Mouse (Mus musculus): ENCODE data around the gene Slc16a3. TPM values are rescaled to one million over a fixed set of nuclear protein-coding genes. Genes with fewer than 3 reads are reported as not detected.

Slc16a3 gene
- 1 to 10 TPM; 2.9 to 4.0 (median 3.4) TPM for polyA plus RNA-seq (2017; shearing (Covaris generic))

DNA sequence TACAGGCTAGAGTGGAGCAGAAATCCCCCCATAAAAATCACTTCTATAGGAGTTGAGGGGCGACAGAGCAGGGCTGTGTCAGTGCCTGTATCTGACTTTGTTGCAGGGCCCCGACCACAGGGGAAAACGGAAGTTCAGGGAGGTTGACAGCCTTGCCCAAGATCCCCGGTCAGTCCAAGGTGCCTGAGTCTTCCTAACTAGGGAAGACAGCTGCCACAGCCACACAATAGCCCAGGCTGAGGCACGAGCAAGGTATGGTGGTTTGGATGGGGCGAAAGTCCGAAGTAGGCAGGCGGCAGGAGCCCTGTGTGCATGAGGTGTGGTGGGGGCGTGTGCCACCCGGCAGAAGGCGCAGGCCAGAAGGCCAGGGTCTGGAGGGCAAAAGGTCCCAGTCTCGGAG, at the start of gene Slc16a3:
Slc16a3 (plus strand) TSS at position 153 of the 400 bp plus-strand sequence.
- ATAC-seq = no peak

DNA sequence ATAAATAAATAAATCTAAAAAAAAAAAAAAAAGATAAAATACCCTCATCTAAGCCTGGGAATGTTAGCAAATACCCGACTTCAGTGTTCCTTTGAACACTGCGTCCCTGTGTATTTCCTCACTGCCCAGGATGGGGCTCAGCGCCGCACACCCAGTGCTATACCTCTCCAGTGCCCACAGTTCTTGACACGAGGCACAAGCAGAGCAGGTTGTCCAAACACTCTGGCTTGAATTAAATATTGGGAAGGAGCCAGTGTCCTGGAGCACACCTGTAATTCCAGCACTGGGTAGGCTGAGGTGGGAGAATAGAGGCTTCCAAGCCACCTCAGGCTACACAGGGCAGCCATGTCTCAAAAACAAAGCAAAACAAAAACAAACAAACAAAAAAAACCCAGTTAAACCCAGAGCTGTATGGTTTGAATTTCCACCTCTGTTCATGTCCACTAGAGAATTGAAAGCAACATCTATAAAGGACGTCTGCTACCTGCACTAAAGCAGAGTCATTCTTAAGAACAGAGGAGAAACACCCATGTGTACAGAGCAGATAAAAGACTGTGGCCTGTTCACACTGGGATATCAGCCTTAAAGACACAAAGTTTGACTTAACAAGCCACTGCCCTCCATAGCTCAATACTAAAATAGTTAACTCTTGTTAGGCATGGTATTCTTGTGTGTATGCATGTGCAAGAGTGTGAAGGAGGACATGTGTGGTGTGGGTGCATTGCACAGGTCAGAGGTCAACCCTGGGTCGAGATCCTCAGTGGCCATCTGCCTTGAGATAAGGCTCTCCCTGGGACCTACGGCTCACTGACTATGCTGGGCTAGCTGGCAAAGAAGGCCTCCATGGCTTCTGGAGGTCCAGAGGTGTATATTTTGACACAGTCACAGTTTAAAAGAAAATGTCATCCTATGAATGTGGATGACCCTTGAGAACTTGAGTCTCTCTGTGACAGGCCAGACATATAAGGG, 47.7 kb upstream of the Slc16a3 start:
- no peak for ATAC-seq

DNA sequence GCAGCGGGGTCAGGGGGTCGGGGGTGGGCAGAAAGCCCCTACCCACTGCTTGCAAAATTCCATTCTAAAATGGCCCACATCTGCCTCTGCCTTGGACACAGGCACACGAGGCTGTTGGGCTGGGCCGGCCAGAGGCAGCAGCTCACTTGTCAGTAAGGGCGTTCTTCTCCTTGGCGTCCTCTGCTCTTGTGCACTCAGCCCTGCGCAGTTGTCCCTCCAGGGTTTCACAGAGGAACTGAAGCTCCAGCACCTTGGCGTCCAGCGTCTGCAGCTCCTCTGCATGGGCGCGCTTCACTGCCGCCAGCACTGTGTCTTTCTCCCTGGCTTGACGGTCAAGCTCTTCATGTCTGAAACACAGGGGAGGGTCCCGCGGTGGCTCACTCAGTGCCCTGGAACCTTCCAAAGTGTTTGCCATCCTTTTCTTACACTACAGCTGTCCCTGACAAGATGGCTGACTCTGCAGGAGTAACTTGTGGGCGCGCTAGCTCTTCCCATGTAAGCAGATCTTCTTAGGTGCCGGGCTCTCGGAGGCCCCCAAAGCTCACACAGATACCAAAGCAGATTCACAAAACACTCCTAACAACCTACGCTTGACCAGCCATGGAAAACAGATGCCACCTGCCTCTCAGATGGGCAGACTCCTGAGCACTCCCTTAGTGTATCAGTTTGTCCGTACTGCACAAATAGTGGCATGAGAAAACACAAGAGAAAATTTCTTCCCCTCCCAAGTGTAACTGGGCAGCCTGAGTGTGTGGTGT, 46.4 kb upstream of the Slc16a3 start:
- ATAC-seq = no peak

DNA sequence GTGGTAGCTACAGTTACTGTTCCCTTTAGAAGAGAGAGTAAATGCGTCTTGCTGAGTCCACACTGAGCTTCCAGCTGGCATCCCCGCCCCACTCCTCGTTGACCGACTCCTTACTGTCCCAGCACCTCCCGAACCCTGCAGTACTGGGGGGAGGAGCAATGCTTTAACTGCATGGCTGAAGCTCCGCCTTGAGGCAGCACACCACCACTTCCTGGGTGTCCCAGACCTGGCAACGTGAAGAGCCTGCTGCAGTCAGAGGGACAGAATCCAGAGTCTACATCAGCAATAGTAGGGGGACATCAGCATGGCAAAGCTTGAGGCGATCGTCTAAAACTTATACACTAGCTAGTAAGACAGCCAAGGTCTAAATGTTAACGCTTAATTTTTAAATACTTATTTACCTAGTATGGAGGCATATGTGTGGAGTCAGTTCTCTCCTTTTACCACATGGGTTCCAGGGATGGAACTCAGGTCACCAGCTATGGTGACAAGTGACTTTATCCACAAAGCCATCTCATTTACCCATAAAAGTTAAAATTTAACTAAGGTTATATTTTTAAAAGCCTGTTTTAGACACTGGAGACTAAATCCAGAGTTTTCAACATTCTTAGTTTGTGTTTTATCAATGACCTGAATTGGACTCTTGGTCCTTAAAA, 45.7 kb upstream of the Slc16a3 start:
- ATAC-seq = no peak

DNA sequence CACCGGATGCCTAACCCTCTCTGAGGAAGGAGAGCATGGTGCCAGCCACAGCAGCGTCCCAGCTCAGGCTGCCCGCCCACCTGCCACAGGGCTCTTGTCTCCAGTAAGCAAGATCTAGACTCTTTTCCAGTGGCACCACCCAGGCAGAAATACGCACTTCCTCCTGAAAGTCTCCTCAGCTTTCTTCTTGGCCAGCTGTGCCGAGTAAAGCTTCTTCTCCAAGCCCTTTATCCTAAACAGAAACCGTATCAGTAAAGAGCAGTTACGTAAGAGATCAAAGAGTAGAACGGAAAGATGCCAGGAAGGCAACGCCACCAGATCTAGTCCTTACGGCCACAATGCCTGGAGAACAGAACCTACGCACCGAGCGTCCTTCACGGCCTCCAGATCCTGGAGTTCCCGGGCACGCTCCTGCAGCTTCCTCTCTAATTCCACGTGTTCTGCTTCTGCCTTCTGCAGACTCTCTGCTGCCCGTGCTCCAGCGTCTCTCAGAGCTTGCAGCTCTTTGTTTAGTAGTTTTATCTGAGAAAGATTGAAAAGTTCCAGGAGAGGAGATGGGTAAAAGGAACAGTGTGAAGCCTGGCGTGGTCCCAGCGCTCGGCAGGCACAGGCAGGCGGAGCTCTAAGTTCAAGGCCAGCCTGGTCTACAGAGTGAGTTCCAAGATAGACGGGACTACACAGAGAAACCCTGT, 45.0 kb upstream of the Slc16a3 start:
- no peak for ATAC-seq

DNA sequence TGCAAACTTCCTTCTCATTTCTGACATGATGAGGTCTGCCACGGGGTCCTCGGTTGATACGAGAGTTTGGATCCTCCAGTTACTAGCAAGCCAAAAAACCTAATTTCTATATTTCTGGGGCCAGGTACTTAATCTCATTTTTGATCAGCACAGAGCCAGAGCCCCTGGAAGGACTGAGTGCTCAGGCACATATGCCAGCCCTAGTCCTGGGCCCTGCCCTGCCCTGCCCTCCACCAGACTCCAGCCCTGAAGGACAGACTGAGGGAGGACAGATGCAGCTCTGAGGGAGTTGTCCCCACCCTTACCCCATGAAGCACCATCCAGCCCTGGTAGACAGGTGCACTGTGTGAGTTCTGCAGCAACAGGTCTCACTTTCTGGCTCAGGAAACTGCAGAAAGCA, 43.7 kb upstream of the Slc16a3 start:
- ATAC-seq = no peak

DNA sequence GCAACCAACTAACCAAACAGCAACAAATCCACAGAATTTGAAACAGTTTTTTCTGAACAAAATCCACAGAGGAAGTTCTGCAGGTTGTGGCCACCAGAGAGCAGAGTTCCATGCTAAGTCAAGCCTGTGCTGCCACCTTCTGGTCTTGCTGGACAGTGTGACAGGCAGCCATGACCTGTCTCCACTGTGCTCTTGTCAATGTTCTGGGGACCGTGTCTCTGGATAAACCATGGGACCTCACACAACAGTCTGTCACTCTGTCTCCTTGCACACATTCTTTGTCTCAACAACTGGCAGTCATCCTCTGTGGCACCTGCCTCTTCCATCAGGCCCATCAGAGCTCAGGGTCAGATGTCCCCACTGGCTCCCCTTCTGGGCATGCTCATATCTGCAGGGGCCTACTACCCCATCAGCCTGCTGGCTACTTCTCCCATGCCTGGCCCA, 42.8 kb upstream of the Slc16a3 start:
- peak; percentile 82 for ATAC-seq

DNA sequence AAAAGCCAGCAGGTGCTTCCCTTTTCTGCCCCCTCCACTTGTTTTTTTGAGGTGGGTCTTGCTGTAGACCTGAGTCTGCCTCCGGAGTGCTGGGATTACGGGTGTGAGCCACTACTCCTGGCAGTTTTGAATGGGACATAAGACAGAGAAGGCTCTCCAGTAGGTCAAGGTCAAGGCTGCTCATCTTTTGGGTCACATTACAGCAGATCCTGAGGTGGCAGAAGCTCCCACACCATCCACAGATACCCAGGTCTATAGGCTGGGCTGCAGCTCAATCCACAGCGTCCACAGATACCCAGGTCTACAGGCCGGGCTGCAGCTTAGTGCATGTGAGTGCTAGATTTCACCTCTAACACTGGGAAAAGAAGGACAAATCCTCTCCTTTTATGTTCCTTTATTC, 34.5 kb upstream of the Slc16a3 start:
- ATAC-seq = no peak

DNA sequence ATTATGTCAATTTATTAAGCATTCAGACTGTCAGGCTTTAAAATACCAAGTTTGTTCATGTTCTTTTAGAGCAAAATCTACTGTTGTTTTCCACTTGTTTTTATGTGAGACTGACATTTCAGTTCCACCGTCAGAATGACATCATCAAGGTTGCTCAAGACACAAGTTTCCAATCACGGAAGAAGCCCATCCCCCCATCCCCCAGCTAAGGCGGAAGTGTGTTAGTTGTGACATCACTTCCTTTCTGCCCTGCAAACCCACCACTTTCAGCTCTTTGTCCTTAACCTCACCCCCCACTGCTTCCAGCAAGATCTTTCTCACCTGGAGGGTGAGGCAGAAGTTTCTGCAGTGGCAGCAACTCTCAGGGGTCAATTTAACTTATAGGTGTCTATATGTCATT, 31.8 kb upstream of the Slc16a3 start:
- peak; percentile 93 for ATAC-seq

DNA sequence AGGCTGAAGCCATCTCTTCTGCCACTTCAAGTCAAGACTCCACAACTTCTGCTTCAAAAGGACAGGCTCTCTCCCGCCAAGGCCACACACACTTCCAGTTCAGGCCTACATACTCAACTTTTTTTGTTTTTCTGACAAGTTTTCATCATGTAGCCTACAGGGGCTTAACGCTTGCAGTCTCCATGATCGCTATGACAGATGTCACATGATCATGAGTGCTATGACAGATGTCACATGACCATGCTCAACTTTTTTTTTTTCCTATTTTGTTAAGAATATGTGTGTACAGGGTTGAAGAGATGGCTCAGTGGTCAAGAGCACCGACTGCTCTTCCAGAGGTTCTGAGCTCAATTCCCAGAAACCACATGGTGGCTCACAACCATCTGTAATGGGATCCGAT, 30.5 kb upstream of the Slc16a3 start:
- ATAC-seq = no peak

DNA sequence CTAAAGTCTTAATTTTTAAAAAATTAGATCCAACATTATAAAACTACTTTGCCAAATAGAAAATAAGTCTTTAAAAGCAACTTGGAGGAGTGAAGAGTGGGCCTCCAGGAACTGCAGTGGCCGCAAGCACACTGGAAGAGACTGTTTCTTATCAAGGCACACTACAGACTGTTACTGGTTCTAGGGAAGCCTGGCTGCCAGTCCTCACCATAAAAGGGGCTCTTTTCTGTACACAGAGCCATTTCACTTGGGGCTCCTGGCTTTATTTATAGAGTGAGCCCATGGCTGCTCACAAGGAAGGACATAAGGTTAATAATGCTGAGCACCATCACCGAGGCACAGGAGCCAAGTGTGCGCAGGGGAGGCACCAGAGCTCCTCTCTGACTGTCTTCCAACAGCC, 25.8 kb upstream of the Slc16a3 start:
- ATAC-seq = no peak

DNA sequence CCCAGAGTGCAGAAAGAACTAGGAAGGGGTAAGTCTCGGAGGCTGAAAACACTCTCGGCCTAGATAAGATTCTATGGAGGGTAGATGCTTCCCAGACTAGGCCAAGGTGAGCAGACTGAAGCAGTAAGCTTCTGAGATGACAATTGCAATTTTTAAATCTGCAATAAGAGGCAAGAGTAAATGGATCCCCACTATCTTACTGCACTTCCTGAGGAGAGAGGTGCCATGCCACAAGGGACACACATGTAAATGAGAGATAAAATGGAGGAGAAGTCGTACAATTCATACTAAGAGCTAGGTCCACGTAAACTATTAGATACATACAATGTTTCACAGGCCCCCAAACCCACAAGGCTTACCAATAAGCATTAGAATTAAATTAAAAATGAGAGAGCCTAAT, 19.8 kb upstream of the Slc16a3 start:
- ATAC-seq = no peak

DNA sequence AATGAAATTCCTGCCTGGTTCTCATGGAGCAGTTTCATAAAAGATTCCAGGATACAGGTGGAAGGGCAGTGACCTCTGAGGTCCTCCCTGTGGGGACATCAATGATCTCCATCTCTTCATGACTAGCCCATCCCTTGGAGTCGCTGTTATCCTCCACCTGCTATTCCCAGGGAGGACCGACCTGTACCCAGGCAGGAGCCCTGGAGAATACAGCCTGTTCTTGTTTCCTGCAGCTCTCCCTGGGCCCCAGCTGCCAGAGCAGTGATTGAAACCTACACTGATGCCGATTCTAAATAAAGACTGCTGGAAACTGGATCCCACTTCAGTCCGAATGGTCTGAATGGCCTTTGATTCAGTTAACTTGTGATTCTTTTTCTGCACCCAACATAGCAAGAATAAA, 16.8 kb upstream of the Slc16a3 start:
- no peak for ATAC-seq

DNA sequence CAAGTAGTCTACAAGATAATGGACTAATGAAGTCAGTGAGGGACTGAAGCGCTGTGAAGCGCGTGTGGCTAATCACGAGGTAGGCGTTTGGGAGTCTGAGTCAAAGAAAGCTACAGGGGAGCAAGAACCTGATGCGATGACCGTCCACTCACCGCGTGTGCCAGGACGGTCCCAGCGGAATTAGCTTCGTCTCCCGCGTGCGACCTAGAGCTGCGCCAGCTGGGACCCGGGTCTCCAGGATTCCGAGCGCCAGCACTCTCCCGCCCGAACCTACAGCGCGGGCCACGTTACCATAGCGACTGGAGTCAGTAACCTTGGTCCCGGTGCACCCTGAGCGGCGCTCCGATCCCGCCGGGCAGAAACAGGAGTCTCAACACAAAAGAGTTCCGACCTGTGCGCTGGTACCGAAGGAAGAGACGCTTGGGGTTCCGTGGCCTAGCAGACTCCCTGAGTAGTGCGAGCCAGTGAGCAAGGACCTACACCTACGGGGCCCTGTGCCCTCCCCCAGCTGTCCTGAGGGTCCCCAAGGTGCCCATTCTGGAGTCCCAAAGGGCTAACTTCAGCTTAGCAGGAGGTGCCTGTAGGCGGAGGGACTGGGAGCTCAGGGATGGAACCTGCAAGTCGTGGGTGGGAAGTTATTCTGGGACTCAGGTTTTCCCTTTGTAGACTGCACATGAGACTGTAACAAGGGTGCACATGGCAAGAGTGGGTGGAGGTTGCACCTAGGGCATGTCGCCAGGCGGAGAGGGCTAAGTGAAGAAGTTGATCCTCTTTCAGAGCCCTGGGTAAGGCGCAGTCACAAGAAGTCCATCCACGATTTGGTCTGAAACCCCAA, 15.5 kb upstream of the Slc16a3 start, which contains the start of gene Ccdc57:
Ccdc57 (minus strand) TSS at position 309 of the 835 bp plus-strand sequence.
- ATAC-seq = peak; percentile 78

DNA sequence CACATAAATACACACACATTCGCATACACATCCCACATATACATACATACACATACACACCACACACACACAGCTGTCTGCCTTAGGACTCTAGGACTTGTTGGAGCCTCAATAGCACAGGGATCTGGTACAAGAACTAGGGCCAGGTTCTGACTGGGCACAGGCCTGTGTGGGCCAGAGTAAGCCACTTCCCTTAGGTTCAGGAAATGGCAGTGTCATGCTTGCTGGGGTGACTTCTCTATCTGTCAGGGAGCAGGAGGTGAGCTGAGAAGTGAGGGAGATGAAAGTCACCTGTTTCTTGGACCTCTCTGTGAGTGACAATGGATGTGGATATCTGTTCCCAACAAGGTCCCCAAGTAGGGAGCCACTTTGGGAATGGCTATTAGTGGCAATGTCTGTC, 10.3 kb upstream of the Slc16a3 start:
- ATAC-seq = no peak

DNA sequence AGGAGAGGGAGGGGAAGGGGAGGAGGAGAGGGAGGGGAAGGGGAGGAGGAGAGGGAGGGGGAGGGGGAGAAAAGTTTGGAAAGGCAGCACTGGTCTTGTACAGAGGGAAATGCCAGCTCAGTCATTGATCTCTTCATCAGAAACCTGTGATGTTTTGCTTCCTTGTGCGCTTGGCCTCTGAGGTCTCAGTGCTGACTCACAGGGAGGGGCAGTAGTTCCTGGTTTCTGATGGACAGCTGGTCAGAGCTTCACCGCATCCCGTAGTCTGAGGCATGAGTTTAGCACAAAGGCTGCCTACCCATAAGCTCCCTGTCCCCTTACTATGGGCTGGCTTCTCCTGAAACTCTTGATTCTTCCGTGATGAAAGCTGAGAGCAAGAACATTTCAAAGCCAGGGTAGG, 9.5 kb upstream of the Slc16a3 start:
- ATAC-seq = no peak

DNA sequence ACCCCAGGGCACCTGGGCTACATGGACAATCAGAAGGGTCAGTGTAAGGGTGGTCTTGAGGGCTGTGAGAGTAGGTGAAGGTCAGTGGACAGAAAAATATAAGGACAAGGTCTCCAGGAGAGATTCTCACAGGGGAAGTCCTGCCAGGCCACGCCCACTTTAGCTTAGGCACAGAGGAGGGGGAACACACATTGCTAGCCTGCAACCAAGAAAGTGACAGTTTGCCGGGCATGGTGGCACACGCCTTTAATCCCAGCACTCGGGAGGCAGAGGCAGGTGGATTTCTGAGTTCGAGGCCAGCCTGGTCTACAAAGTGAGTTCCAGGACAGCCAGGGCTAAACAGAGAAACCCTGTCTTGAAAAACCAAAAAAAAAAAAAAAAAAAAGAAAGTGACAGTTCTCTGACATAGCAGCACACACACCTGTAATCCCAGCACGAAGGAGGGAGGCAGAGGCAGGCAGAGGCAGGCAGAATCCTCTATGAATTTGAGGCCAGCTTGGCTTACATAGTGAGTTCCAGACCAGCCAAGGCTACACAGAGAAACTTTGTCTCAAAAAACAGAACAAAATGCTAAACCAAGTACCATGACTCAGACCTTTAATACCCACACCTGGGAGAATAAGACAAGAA, 8.5 kb upstream of the Slc16a3 start:
- no peak for ATAC-seq

DNA sequence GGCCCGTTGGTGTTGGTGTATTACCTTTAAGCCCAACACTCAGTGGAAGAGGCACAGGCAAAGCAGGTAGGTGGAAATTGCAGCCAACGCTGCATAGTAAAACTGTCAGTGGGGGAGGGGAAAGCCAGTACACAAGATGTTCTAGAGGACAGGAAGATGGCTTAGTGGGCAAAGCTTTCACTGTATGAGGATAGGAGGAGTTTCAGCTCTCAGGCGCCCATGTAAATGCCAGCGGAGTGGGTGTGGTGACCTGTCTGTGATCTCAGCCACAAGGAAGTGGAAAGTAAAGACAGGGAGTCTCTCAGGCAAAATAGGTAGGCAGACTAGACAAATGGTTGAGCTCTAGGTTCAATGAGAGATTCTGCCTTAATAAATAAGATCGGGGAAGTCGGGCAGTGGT, 7.3 kb upstream of the Slc16a3 start:
- ATAC-seq = peak; percentile 67

DNA sequence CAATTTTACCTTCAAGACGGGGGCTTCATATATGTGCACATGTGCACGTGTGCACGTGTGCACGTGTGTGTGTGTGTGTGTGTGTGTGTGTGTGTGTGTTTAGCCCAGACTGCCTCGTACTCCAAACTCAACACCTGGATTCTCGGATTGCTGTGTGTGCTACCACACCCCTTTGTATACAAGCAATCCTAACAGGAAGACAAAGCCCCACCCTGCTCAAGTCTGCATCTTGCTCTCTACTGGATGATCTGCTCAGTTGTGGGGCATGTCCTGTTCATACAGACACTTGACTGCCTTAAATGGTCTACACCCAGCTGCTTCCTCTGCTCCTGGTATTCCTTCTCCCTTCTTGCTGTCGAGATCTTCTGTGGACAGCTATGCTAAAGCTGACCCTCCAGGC, 3.0 kb upstream of the Slc16a3 start:
- ATAC-seq = no peak

DNA sequence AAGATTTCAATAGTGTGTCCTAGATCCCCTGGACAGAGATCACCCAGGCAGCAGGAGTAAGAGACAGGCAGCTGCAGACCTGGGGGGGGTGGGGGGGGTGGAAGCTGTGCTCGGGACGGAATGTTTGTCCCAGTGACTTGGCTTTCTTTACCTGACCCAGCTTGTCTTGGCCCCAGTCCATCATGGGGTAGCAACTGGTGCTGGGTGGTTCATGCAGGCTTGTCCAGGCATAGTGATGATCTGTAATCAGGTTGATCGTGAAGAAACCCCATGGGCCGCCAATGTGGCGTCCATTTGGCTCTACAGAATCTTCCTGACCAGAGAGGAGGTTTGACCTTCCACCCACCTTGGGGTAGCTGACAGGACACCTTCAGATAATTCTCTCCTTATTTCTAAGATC, 2.4 kb upstream of the Slc16a3 start:
- no peak for ATAC-seq
